Mouse (Mus musculus): ENCODE results near the gene 1600014C10Rik. TPM values are rescaled to one million over a fixed set of nuclear protein-coding genes. Genes with fewer than 3 reads are reported as not detected.

The 1600014C10Rik gene
- polyA plus RNA-seq, 1 experiment, result 7.0 TPM

GRCm38 (mm10) chr7:38219526-38219925, 36.5 kb downstream of the 1600014C10Rik start:
- Histone ChIP-seq H3K27me3 (ENCODE audit: control insufficient read depth, insufficient read depth, insufficient read length) (no peaks in the 10 kb centered on the region), H3K36me3 (ENCODE audit: control insufficient read depth, insufficient read depth) (peaks cover 8% of the 10 kb centered on the region), H3K79me2 (ENCODE audit: control insufficient read depth, insufficient read depth) (peaks cover 23% of the 10 kb centered on the region), H3ac (ENCODE audit: control insufficient read depth, insufficient read length, low read depth) (no peak overlapping the region), H3K79me3 (ENCODE audit: low read depth) (peaks cover 6% of the 10 kb centered on the region), H3K4me3 (ENCODE audit: insufficient read depth, poor library complexity, severe bottlenecking) (no peak overlapping the region)
- no peak for TF ChIP-seq USF1 (IDR thresholded peaks at IDR 0.05; ENCODE audit: low read depth)
- TF ChIP-seq MYOG (IDR thresholded peaks at IDR 0.05; ENCODE audit: control insufficient read depth, extremely low read depth, insufficient read length), result no peak
- no peak for TF ChIP-seq MYOD1 (IDR thresholded peaks at IDR 0.05; ENCODE audit: control insufficient read depth, insufficient read length, low read depth)
- TF ChIP-seq FOSL1 (IDR thresholded peaks at IDR 0.05; ENCODE audit: insufficient read depth, low read length, poor library complexity, severe bottlenecking), result no peak
- TF ChIP-seq CTCF (IDR thresholded peaks at IDR 0.05; ENCODE audit: control insufficient read depth, insufficient read depth, insufficient read length), result no peak
- TF ChIP-seq CEBPB (IDR thresholded peaks at IDR 0.05; ENCODE audit: low read depth), result no peak
- TF ChIP-seq MAX (IDR thresholded peaks at IDR 0.05), result no peak

- Histone ChIP-seq H3K36me3 (ENCODE audit: control insufficient read depth, insufficient read depth) (peaks cover 8% of the 10 kb centered on the region), H3K79me2 (ENCODE audit: control insufficient read depth, insufficient read depth) (peaks cover 36% of the 10 kb centered on the region), H3K4me3 (ENCODE audit: insufficient read depth, poor library complexity, severe bottlenecking) (no peak overlapping the region), H3K27me3 (ENCODE audit: control insufficient read depth, insufficient read depth, insufficient read length) (no peaks in the 10 kb centered on the region), H3ac (ENCODE audit: control insufficient read depth, insufficient read length, low read depth) (no peak overlapping the region), H3K79me3 (ENCODE audit: low read depth) (peaks cover 12% of the 10 kb centered on the region)
- TF ChIP-seq CEBPB (IDR thresholded peaks at IDR 0.05; ENCODE audit: low read depth) (no peak), FOSL1 (IDR thresholded peaks at IDR 0.05; ENCODE audit: insufficient read depth, low read length, poor library complexity, severe bottlenecking) (no peak), MAX (IDR thresholded peaks at IDR 0.05) (no peak), USF1 (IDR thresholded peaks at IDR 0.05; ENCODE audit: low read depth) (no peak), CTCF (IDR thresholded peaks at IDR 0.05; ENCODE audit: control insufficient read depth, insufficient read depth, insufficient read length) (no peak), MYOD1 (IDR thresholded peaks at IDR 0.05; ENCODE audit: control insufficient read depth, insufficient read length, low read depth) (no peak), MYOG (IDR thresholded peaks at IDR 0.05; ENCODE audit: control insufficient read depth, extremely low read depth, insufficient read length) (no peak)
These were observed 37.8 kb downstream of the 1600014C10Rik start for GRCm38 (mm10) chr7:38220866-38221265.

GRCm38 (mm10) chr7:38224577-38225369, 41.8 kb downstream of the 1600014C10Rik start:
- Histone ChIP-seq H3K79me2 (ENCODE audit: control insufficient read depth, insufficient read depth) (peaks cover 48% of the 10 kb centered on the region), H3K36me3 (ENCODE audit: control insufficient read depth, insufficient read depth) (peaks cover 8% of the 10 kb centered on the region)

GRCm38 (mm10) chr7:38226226-38226625, 43.2 kb downstream of the 1600014C10Rik start:
- Histone ChIP-seq H3ac (ENCODE audit: control insufficient read depth, insufficient read length, low read depth) (peak overlapping the region; percentile 24), H3K4me3 (ENCODE audit: insufficient read depth, poor library complexity, severe bottlenecking) (no peak overlapping the region)

More at GRCm38 (mm10) chr7:38224577-38225369, 41.8 kb downstream of the 1600014C10Rik start:
- H3K4me3 ChIP-seq (ENCODE audit: insufficient read depth, poor library complexity, severe bottlenecking), result no peak overlapping the region
- TF ChIP-seq FOSL1 (IDR thresholded peaks at IDR 0.05; ENCODE audit: insufficient read depth, low read length, poor library complexity, severe bottlenecking), result no peak
- TF ChIP-seq MYOG (IDR thresholded peaks at IDR 0.05; ENCODE audit: control insufficient read depth, extremely low read depth, insufficient read length), result no peak
- no peak for TF ChIP-seq CTCF (IDR thresholded peaks at IDR 0.05; ENCODE audit: control insufficient read depth, insufficient read depth, insufficient read length)
- TF ChIP-seq USF1 (IDR thresholded peaks at IDR 0.05; ENCODE audit: low read depth), result no peak
- no peak for TF ChIP-seq MYOD1 (IDR thresholded peaks at IDR 0.05; ENCODE audit: control insufficient read depth, insufficient read length, low read depth)
- TF ChIP-seq MAX (IDR thresholded peaks at IDR 0.05), result no peak
- no peak for TF ChIP-seq CEBPB (IDR thresholded peaks at IDR 0.05; ENCODE audit: low read depth)
- peaks cover 23% of the 10 kb centered on the region for H3K79me3 ChIP-seq (ENCODE audit: low read depth)
- no peaks in the 10 kb centered on the region for H3K27me3 ChIP-seq (ENCODE audit: control insufficient read depth, insufficient read depth, insufficient read length)
- no peak overlapping the region for H3ac ChIP-seq (ENCODE audit: control insufficient read depth, insufficient read length, low read depth)

GRCm38 (mm10) chr7:38227181-38227899, 44.3 kb downstream of the 1600014C10Rik start:
- Histone ChIP-seq H3K79me2 (ENCODE audit: control insufficient read depth, insufficient read depth) (peaks cover 47% of the 10 kb centered on the region), H3ac (ENCODE audit: control insufficient read depth, insufficient read length, low read depth) (peak overlapping the region; percentile 71), H3K79me3 (ENCODE audit: low read depth) (peaks cover 23% of the 10 kb centered on the region), H3K36me3 (ENCODE audit: control insufficient read depth, insufficient read depth) (no peaks in the 10 kb centered on the region), H3K4me3 (ENCODE audit: insufficient read depth, poor library complexity, severe bottlenecking) (peak overlapping the region; percentile 55), H3K27me3 (ENCODE audit: control insufficient read depth, insufficient read depth, insufficient read length) (no peaks in the 10 kb centered on the region)
- TF ChIP-seq MYOG (IDR thresholded peaks at IDR 0.05; ENCODE audit: control insufficient read depth, extremely low read depth, insufficient read length) (no peak), CTCF (IDR thresholded peaks at IDR 0.05; ENCODE audit: control insufficient read depth, insufficient read depth, insufficient read length) (peak; percentile 4)

More at GRCm38 (mm10) chr7:38226226-38226625, 43.2 kb downstream of the 1600014C10Rik start:
- TF ChIP-seq CEBPB (IDR thresholded peaks at IDR 0.05; ENCODE audit: low read depth) (no peak), MYOD1 (IDR thresholded peaks at IDR 0.05; ENCODE audit: control insufficient read depth, insufficient read length, low read depth) (no peak), FOSL1 (IDR thresholded peaks at IDR 0.05; ENCODE audit: insufficient read depth, low read length, poor library complexity, severe bottlenecking) (no peak), CTCF (IDR thresholded peaks at IDR 0.05; ENCODE audit: control insufficient read depth, insufficient read depth, insufficient read length) (no peak), MYOG (IDR thresholded peaks at IDR 0.05; ENCODE audit: control insufficient read depth, extremely low read depth, insufficient read length) (no peak), MAX (IDR thresholded peaks at IDR 0.05) (no peak), USF1 (IDR thresholded peaks at IDR 0.05; ENCODE audit: low read depth) (no peak)
- Histone ChIP-seq H3K79me2 (ENCODE audit: control insufficient read depth, insufficient read depth) (peaks cover 48% of the 10 kb centered on the region), H3K79me3 (ENCODE audit: low read depth) (peaks cover 23% of the 10 kb centered on the region), H3K27me3 (ENCODE audit: control insufficient read depth, insufficient read depth, insufficient read length) (no peaks in the 10 kb centered on the region), H3K36me3 (ENCODE audit: control insufficient read depth, insufficient read depth) (no peaks in the 10 kb centered on the region)

All from C2C12 (cell line).